Mouse (Mus musculus): ENCODE results near the gene Syt16. TPM values are rescaled to one million over a fixed set of nuclear protein-coding genes. Genes with fewer than 3 reads are reported as not detected.

The Syt16 gene
- polyA plus RNA-seq, 1 experiment, result 0.04 TPM

DNA sequence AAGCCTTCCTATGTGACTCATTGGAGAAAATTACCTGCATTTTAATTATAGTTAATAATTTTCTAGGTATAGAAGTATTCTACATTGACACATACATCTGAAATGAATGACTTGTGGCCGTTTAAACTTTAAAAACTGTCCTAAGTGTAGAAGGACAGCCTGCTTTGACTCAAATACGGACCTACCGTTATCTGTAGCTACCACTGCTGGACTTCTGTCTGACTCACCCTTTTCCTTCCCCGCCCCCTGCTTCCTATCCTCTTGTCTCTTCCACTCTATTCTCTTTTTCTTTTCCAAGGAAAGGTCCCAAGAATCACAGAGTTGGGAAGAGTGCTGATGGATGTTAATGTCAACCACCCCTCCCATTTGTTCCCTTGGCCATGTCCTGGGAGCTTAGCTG lies 222.4 kb downstream of the Syt16 start:
- DNase-seq (ENCODE audit: low read depth), result no peak

DNA sequence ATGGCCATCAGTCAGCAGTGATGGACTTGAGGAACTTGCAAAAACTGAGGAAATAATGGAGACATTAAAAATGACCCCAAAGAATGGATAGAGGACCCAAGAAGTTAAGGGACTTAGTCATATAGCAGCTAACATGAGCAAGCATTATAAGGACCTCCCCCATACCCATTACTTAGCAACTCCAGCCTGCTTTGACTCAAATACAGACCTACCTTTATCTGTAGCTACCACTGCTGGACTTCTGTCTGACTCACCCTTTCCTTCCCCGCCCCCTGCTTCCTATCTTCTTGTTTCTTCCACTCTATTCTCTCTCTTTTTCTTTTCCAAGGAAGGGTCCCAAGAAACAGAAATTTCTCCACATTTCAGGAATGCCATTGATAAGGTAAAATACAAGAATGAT lies 223.2 kb downstream of the Syt16 start:
- DNase-seq (ENCODE audit: low read depth), result no peak

DNA sequence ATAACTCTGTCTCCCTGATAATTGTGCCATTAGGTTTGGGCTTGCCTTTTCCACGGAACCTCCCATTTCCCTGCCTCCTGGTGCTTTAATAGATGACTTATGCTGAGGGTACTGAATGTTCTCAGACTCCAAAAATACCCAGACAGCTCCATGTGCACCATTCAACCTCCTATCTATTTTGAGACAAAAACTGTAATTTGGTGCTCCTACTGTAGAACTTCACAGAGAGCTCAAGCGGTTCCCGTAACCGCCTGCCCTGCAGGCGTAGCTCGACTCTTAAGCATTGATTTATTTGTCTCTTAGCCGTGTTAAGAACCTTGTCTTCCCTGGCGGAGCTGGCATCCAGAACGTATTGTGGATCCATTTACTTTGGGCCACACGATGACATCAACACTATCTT lies 233.3 kb downstream of the Syt16 start:
- DNase-seq (ENCODE audit: low read depth), result no peak

DNA sequence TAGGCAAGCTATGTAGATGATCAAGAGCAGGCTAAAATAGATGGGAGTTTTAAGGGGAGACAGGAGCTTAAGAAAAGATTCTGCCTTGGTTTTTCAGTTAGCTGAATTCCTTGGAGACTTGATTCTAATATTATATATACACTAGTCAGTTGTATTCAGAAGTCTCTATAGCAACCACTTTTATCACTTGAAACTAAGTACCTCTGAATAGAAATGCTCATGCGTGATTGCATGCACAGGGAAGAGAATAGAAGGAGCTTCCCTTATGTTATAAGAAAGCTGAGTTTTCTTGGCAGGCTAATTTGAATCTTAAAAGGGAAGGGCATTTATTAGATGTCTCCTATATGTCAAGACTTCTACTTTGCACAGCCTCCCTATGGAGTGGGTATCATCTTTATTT lies 235.4 kb downstream of the Syt16 start:
- DNase-seq (ENCODE audit: low read depth), result no peak

DNA sequence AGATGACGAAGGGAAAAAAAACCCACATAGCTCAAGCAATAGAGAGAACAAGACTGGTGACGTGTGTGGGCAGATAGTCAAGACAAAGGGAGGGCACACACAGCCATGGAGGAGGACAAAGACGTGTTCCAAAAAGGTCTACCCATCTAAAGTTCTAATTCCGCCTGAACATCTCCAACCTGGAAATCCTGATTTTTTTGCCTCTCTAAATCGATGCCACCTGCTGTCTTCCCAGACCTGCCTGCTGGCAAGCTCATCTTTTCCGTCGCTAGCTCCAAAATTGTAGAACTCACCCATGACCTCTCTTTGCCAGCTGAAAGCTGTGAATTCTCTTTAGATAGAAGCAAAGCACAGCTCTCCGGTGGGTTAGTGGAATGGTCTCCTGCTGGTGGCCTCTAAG lies 238.7 kb downstream of the Syt16 start:
- no peak for DNase-seq (ENCODE audit: low read depth)

DNA sequence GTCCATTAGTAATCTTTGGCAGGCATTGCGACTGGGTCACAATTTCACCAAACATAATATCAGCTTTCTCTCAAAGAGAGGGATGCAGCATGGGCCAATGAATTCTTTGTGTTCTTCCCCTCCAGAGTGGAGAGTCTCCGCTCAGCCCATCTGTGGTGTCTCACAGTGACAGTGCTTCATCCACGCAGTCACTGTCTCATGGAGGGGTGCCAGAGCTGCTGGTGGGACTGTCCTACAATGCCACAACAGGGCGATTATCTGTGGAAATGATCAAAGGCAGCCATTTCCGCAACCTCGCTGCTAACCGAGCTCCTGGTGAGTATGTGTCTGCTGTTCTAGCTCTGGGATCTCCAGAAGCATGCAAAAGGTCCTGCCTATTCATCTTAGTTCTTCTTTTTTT lies 240.6 kb downstream of the Syt16 start:
- DNase-seq (ENCODE audit: low read depth), result no peak

DNA sequence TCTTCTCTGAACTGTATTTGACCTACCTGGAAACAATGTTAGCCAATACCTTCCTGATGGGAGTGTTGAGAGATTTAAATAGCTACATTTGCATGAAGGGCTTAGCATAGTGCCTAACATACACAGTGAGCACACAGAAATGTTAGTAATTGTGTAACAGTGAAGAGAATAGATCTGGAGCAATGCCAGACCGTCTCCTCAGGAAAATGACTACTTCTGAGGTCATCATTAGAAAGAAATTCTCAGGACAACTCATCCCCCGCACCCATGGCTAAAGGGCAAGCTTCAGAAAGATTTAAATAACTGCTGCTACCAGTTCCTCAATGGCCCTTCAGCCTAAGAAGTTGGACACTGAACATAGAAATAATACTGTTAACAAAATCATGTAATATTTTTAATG lies 241.3 kb downstream of the Syt16 start:
- no peak for DNase-seq (ENCODE audit: low read depth)

DNA sequence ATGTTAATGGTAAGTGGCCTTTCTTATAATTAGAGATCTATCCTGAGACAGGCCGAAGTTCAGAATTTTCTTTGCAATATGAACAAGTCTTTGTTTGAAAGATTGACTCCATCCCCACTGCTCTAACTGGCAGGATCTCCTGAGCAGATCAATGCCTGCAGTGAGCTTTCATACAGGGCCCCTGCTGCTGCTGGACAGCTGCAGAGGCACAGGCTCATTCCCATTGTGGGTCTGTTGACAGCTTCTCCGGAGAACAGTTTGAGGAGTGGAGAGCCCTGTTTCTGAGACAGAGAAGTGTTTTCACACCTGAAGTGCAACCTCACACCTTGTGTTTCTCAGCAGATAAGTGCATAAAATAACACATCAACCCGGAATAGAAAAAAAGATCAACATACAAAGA lies 267.4 kb downstream of the Syt16 start:
- DNase-seq (ENCODE audit: low read depth), result no peak

DNA sequence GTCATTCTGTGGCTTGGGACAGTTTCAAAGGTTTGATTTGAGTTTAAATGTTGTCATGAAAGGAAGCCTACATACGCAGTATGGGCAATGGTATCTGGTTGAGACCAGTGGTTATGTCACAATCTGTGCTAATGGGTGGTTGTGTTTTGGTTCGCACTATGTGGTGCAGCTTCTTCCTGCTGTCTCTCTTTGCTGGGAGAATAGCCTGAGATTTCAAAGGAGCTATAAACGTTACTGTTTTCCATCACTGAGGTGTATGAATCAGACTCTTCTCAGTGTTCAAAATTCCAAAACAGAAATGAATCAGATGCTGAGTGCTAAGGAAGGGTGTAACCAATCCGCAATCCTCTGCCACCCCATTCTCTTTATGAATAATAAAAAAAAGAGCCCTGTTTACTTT lies 269.6 kb downstream of the Syt16 start:
- DNase-seq (ENCODE audit: low read depth), result no peak

DNA sequence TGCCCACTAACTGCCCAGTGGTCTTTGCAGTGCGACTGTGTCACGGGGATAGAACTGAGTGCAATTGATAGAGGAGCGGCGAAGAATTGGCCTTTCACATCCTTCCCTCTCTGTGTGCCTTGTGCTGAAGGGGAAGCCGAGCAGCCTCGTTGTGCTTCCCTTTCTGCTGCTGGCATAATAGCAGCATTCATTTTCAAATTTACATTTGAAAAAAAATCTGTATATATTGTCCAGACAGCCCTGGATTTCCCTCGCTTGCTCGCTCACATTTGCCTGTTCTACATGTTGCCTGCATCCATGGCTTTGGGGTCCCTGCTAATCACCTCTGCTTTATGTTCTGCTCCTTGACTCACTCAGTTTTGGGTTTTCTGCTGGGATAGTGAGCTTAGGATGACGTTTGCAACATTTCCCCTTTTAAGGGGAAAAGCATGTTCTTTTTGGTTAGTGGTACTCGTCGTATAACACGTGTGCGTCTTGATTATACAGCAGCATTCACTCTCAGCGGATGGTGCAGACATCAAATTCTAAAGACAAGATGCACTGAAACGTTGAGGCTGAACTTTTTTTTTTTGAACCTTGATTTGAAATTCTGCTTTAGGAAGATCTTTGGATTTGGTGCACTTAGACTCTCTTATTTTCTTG lies 271.3 kb downstream of the Syt16 start:
- no peak for DNase-seq (ENCODE audit: low read depth)

DNA sequence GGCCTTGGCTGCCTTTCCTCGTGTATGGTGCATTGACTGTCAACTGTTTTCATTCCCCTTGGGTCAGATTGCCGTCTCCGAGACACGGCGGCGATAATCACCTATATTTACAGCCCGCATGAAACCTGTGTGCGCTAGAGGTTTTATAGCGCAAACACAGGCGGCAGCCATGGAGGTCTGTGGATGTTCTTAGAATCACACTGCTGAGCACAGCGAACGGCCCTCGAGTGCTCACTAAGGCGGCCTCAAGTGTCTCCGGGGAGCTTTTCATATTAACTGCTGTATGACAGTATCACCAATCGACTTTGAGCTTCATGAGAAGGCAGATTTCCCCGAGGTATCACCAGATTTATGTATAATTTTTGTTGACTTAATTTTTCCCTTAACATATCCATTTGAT lies 275.1 kb downstream of the Syt16 start:
- no peak for DNase-seq (ENCODE audit: low read depth)

DNA sequence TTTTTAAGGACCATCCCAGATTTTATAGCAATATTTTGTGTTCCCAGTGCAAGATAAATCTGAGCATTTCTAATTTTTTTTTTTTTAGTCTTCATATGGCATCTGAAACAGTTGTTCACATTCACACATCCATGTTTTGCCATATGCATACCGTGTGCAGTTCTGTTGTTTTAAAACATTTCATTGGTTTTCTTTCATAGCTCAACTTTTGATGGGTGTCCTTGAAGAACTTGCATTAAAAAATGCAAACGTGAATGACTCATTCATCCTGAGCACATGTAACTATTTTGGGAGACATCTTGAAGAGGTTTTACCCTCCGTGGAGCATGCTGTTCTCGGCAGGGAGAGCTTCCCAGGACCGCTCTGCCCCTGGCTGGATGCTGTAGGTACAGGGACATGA lies 279.8 kb downstream of the Syt16 start:
- DNase-seq (ENCODE audit: low read depth), result no peak

DNA sequence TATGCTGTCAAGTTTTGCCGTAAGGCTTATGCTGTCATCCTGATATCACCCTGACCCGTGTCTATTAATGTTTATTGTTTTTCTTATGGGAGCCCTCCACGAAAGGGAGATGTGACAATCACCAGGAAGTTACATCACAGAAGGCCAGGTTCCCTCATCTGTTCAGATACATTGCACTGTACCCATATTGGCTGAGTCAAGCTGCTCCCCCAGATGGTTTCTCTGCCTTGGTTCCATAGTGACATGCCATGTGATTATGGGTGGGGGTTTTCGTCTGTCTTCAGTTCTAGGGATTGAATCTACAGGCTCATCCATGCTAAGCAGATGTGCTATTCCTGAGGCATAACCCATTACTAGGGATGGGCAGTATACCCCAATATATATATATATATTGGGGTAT lies 283.9 kb downstream of the Syt16 start:
- DNase-seq (ENCODE audit: low read depth), result no peak

DNA sequence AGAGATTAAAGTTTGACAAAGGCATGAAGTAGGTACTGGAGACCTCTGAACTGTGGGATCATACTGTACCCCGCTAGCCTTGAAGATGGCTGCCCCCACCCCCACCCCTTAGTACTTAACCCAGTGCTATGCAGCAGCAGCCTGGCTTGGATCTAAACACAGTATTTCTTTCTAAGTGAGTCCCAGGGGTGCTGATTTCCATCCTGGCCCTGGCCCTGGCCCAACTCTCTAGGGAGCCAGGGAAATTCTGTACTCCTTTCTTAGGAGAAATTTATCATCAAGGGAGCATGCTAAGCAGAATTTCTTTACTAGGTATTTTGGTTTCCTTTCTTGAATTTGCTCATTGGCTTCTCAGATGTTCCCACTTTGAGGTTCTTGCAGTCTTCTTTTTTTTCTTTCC lies 285.4 kb downstream of the Syt16 start:
- no peak for DNase-seq (ENCODE audit: low read depth)

DNA sequence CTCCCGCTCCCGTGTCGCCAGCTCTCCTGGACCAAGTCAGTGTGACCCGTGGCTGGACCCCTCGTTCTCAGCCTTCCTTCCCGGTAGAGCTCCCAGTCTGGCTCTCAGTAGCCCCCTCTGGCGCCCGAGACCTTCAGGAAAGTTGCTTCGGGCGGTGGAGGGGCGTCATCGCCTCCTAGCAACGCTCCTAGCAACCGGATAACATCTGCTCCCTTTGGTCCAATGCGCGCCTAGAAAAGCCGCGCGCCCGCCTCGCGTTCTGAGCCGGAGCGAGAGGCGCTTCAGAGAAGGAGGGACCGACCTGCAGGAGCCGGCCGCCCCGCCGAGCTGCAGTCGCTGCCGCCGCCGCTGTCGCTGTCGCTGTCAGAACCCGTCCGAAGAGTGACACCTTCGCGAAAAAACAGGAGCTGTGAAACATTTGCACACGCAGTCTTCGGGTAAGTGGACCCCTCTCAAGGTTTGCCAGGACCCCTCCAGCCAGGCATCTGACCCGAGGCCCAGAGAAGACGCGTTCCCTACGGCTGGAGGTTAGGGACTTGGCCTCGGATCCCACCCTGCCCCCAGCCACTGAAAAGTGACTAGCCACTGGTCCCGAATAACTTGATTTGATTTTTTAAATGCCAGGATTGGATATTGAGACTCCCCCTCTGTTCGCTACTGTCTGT lies 286.7 kb downstream of the Syt16 start:
- DNase-seq (ENCODE audit: low read depth), result no peak

DNA sequence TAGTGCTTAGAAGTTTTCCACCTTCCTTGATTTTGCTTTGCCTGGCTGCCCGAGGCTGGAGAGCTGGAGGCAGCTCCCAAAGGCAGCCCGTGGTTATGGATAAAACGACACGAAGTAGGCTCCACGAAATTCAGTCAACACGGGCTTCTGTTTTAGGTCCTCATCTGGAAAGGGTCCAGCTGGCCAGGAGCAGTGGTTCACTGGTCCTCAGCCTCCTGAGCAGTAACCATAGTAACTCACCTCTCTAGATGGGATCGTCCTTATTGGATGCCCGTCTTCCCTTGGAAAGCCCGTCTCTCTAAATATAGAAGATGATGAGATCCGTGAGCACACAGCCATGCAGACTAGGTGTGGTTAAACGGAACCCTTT lies 287.2 kb downstream of the Syt16 start:
- DNase-seq (ENCODE audit: low read depth), result no peak

DNA sequence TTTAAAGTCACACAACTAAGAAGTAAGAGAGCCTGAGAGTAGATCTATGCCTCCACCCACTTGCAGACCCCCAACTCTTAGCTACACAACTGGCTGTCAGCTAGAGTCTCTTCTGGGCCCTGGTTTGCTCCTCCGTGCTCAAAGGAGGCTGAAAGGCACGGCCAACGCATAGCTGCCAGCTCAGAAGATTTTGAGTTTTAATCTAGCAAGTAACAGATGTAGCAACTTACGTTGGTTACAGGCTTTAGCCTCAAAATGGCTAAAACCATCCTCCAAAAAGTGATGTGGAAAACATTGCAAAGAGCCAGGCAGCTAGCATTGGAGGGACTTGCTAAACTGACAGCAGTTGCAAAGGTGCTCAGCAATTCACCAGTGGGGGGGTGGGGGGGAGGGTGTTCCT lies 293.5 kb downstream of the Syt16 start:
- no peak for DNase-seq (ENCODE audit: low read depth)

DNA sequence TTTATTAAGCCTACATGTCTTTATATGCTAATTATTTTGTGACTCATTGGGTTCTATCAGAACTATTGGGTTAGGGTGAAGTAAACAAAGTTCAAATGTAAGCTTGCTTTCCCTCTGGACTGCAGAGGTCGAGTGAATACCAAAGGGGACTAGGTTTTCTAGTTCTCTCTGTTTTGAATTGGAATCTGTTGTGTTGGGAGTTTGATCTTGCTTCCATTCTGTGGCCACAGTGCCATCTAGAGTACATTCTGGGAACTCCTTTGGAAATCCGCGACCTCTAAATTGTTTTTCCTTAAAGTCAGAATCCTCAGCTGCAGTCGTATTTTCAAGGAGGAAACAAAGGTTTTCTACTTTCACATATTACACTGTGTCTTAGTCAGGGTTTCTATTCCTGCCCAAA lies 296.2 kb downstream of the Syt16 start:
- no peak for DNase-seq (ENCODE audit: low read depth)

DNA sequence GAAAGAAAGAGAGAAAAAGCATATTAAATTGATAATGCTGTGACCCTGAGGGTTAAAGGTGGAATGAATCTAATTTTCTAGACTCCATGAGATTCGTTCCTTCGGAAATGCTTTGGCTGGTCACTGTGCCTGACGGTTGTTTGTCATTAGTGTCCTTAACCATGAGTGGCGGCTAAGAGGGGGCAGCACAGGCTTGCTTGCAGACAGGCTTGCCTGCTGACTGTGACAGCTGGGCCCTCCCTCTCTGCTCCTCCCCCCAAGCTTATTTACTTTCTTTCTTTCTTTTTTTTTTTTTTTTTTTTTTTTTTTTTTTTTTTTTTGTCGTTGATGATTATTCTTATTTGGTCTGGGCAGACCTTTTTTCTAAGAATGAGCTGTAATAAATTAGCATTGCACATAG lies 298.9 kb downstream of the Syt16 start:
- no peak for DNase-seq (ENCODE audit: low read depth)

DNA sequence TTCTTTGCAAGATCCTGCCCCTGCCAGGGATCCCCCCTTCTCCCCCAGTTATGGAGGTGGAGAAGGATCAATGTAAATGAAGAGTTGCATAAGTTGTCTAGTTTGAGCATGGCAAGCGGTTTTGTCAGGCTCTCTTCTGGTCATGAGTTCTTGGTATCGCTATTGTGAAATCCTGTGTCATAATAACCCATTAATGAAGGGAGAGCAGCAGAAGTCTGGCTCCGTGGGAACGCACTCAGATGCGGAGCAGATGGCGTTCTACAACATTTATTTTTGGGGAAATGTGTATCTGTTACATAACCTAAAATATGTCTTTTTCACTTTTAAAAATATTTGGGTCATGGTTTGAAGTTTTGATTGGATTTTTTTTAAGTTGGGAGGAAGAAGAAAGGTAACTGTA lies 304.1 kb downstream of the Syt16 start:
- DNase-seq (ENCODE audit: low read depth), result no peak

DNA sequence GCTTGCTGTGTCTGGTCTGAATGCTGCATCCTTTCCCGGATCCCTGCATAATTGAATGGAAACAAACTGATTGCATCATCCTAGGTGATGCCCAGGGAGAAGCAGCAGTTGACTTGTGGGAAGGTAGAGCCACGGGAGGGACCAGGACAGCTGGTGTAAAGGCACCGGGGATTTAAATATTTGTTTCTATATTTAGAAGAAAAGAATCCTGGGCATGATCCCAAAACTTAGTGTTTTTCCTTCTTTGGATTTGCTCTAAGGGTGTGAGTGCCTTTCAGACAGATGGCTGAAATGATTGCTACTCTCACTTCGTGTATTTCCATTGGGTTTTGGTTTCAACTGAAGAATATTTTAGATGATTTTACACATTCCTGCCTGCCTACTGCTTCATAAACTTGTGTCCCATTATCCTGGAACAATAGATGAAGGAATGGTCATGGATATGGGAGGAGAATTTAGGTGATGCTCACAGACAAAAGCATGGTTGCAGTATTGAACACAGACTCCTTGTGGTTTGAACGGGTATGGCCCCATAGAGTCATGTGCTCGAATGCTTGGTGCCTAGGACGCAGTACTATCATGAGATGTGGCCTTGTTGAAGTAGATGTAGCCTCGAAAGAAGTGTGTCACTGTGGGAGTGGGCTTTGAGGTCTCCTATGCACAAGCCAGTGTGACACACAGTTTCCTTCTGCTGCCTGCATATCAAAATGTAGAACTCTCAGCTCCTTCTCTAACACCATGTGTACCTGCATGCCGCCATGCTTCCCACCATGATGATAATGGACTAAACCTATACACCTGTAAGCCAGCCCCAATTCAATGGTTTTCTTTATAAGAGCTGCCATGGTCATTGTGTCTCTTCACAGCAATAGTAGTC lies 306.2 kb downstream of the Syt16 start:
- no peak for DNase-seq (ENCODE audit: low read depth)

DNA sequence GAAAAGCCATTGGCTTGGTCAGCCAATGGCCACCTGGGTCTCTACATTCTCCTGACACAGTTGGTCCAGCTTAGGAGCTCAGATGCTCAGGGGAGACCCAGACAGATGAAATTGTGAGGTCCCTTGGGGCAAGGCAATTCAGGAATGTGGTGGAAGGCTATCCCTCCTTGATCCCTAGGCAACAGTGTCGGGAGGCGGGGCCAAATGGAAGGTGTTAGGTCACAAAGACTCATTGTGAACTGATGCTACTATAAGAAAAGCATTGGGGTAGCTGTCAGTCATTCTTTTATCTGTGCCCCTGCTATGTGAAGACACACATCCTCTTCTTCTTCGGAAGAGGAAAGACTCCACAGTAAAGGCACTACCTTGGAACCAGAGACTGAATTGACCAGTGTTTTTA lies 315.1 kb downstream of the Syt16 start:
- DNase-seq (ENCODE audit: low read depth), result no peak

DNA sequence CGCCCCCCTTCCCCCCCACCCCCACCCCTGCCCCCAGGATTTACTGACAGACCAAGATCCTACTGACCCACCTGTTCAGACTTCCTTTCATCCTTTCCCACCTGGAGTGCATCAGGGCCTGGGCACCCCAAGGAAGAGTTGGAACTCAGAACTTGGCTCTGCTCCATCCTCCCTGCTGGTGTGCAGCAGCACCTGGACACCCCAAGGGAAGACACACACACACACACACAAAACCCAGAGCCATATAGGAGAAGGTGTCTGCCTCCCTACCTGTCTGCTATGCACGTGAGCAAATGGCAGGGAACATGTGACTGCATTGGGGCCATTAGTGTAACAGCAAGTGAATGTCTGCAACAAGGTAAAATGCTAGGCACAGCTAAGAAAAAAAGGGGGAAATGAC lies 317.8 kb downstream of the Syt16 start:
- DNase-seq (ENCODE audit: low read depth), result no peak

Data from gonadal fat pad, adult 2 months (tissue).